Comparison of ENCODE assay signal across 11 mouse cellular contexts in the genomic region with DNA sequence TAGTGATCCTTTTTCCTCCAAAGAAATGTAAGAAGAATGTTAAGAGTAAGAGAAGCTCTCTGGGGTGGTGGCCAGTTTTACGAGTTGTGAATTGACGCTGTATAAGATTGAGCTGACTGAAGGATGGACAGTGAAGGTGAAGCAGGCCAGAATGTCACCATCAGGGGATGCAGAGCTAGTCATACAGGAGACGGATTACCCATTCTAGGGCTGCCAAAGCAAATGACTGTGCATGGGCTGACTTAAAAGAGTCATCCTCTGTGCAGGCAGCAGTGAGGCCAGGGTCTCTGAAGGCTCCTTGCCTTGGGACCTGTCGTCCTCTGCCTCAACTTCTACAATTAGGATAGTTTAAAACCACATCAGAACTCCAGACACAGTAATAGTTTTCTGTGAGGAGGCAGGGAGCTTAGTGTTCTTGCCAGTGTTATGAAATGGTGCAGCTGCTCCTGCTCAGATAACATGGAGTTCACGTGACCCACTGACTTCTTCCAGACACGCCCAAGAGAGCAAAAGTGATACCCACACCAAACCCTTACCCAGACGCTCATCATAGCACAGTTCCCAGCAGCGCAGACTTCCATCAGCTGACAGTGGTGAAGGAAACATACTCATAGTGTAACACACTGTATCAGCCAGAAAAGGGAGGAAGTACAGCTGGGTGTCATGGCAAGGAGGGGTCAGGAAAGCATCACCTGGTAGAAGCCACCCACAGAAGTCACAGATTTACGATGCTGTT. TPM values are rescaled to one million over a fixed set of nuclear protein-coding genes. Genes with fewer than 3 reads are reported as not detected.
DNase-seq lines count a peak whose midpoint lies in the region; ATAC-seq and TF ChIP-seq lines count a peak whose summit lies in the region.
"Had no signal": no experiment of that assay in that cellular context is flagged by ENCODE, and none has a peak within 500 bp of the region (broad histone marks: within the 10 kb centered on the region; RNA-seq: fewer than 3 reads in every experiment).

No protein-coding gene starts in this region.

- no peaks in the 10 kb centered on the region for H3K4me1 ChIP-seq in heart, embryonic 11.5 days (ENCODE audit: control insufficient read depth, insufficient read depth, low read length)
- peaks cover 2 to 8% of the 10 kb centered on the region in 2 experiments; a peak in 3 of 4 replicates for H3K4me1 ChIP-seq in liver, embryonic 14.5 days (replicated peaks; ENCODE audit: control insufficient read depth in 2 of 2, insufficient read depth in 2 of 2, low read length in 1 of 2)

- H3K27me3 ChIP-seq in heart, embryonic 11.5 days (ENCODE audit: control insufficient read depth, insufficient read depth, low read length): no peaks in the 10 kb centered on the region
- H3K27me3 ChIP-seq in liver, embryonic 14.5 days (ENCODE audit: control insufficient read depth, insufficient read depth, low read length): no peaks in the 10 kb centered on the region
- H3K27me3 ChIP-seq: megakaryocyte, embryonic 14.5 days had no signal

- H3K9ac ChIP-seq in heart, embryonic 11.5 days (ENCODE audit: low read depth, low read length): no peak overlapping the region
- no peak overlapping the region for H3K9ac ChIP-seq in liver, embryonic 14.5 days (replicated peaks)

- no peak overlapping the region for H3K27ac ChIP-seq in heart, embryonic 11.5 days (ENCODE audit: low read depth, low read length)
- H3K27ac ChIP-seq in liver, embryonic 14.5 days: no peak overlapping the region
- H3K27ac ChIP-seq in layer of hippocampus, adult 2 months: no peak overlapping the region

- DNase-seq in heart, adult 11 months: peak; percentile 95
- DNase-seq in CD4-positive, CD25-positive, alpha-beta regulatory T cell, adult 2 months (ENCODE audit: low read depth, low spot score): peak; percentile 40
- peak; percentile 48 to 58 for DNase-seq in heart, adult 9 months (ENCODE audit: low spot score in 2 of 2)
- peak; percentile 26 to 28 (median 28) for DNase-seq in liver, embryonic 14.5 days (ENCODE audit: low read depth in 3 of 3, low spot score in 3 of 3)
- no peak for DNase-seq in layer of hippocampus, adult 2 months (ENCODE audit: low spot score in 2 of 2)
- DNase-seq in embryo, embryonic 9.5 days (ENCODE audit: extremely low spot score): no peak
- no peak for DNase-seq in adrenal gland, adult 8-10 months
- DNase-seq: cerebellum, adult 11 months; layer of hippocampus, adult 9-11 months had no signal

- H3K4me3 ChIP-seq in heart, embryonic 11.5 days (ENCODE audit: low read depth, low read length): no peak overlapping the region
- no peak overlapping the region for H3K4me3 ChIP-seq in liver, embryonic 14.5 days (ENCODE audit: insufficient read depth in 1 of 2, low read depth in 2 of 2, low read length in 2 of 2)
- H3K4me3 ChIP-seq in layer of hippocampus, adult 2 months: no peak overlapping the region
- H3K4me3 ChIP-seq: megakaryocyte, embryonic 14.5 days had no signal

- TF ChIP-seq CTCF in liver, embryonic 14.5 days (IDR thresholded peaks at IDR 0.05; ENCODE audit: low read depth): no peak
- no peak for TF ChIP-seq CTCF in layer of hippocampus, adult 2 months (conservative IDR thresholded peaks at IDR 0.05)

- WGBS in heart, embryonic 11.5 days (ENCODE audit: insufficient replicate concordance): 76% methylated on average over 9 of the region's 9 CpGs
- 60% methylated on average over 9 of the region's 9 CpGs for WGBS in liver, embryonic 14.5 days (ENCODE audit: insufficient replicate concordance)

- H3K4me2 ChIP-seq in heart, embryonic 11.5 days: no peak overlapping the region
- H3K4me2 ChIP-seq in liver, embryonic 14.5 days (ENCODE audit: low read depth): no peak overlapping the region

- H3K9me3 ChIP-seq in heart, embryonic 11.5 days (replicated peaks; ENCODE audit: control insufficient read depth, low read length): no peaks in the 10 kb centered on the region
- no peaks in the 10 kb centered on the region for H3K9me3 ChIP-seq in liver, embryonic 14.5 days (ENCODE audit: control insufficient read depth, low read length)
- H3K9me3 ChIP-seq: megakaryocyte, embryonic 14.5 days had no signal

- TF ChIP-seq EP300 in liver, embryonic 14.5 days (IDR thresholded peaks at IDR 0.05; ENCODE audit: low read depth): no peak

- no peak for ATAC-seq in heart, embryonic 11.5 days (replicated peaks; ENCODE audit: insufficient number of reproducible peaks, low FRiP score, low TSS enrichment)
- peak; percentile 85 for ATAC-seq in liver, embryonic 14.5 days (ENCODE audit: insufficient read depth)

- peaks cover 5% of the 10 kb centered on the region for H3K36me3 ChIP-seq in heart, embryonic 11.5 days (ENCODE audit: control insufficient read depth, insufficient read depth, low read length)
- peaks cover 5% of the 10 kb centered on the region; the same call in 1 of the 2 replicates for H3K36me3 ChIP-seq in liver, embryonic 14.5 days (replicated peaks; ENCODE audit: control insufficient read depth, insufficient read depth, low read depth)

RNA-seq across cellular contexts. Expression of a gene that starts 56.9 kb away (rescaled TPM):
- polyA plus RNA-seq in heart, embryonic 11.5 days (2014; fragmentation: Nextera tagmentation; extraction: Ambion mirVana): 183 and 212 TPM in 2 replicates
- polyA plus RNA-seq in liver, embryonic 14.5 days (2012; rRNA removed): 7.2 and 12.3 TPM in 2 replicates
- 31.6 and 32.5 TPM in 2 replicates for polyA plus RNA-seq in liver, embryonic 14.5 days (2014; fragmentation: Nextera tagmentation; extraction: Ambion mirVana)
- 10 to 100 TPM; 74.0 to 81.0 TPM for total RNA-seq in layer of hippocampus, adult 2 months (2021)
- total RNA-seq in adrenal gland, adult 8-10 months (2022): 10 to 100 TPM; 48.6 to 87.2 (median 61.2) TPM

Comparison
In these comparisons a context has a peak if more than half of its experiments do, and no peak if none do; other contexts are left out.
1. DNase-seq: peak in heart, adult 11 months (single experiment), CD4-positive, CD25-positive, alpha-beta regulatory T cell, adult 2 months (single experiment), heart, adult 9 months (2 of 2) and liver, embryonic 14.5 days (3 of 3); none in layer of hippocampus, adult 2 months (0 of 2), embryo, embryonic 9.5 days (single experiment) and adrenal gland, adult 8-10 months (single experiment).